Mouse (Mus musculus) heart, embryonic 12.5 days (tissue): ENCODE measurements around the gene Dnajc28. TPM values are rescaled to one million over a fixed set of nuclear protein-coding genes. Genes with fewer than 3 reads are reported as not detected.

ENCODE experiments used
- ATAC-seq: fragments of 200-750 bp; cut with Nextera tagmentation; 2 replicates; pipeline ENCODE4 v1.8.0; 2017; ENCODE audit warnings: moderate TSS enrichment, moderate library complexity; ENCODE audit not compliant: insufficient number of reproducible peaks, low FRiP score
- H3K27ac ChIP-seq: fragments of 300-500 bp; sonication (generic); 2 replicates; pipeline ENCODE4 v1.5.1; 2016; ENCODE audit warnings: mild to moderate bottlenecking, moderate library complexity; ENCODE audit not compliant: poor library complexity, severe bottlenecking
- H3K27me3 ChIP-seq: fragments of 300-500 bp; sonication (generic); replicated peaks from 2 replicates; pipeline ENCODE4 v1.6.1; 2016; ENCODE audit warnings: mild to moderate bottlenecking, moderate library complexity
- H3K36me3 ChIP-seq: fragments of 300-500 bp; sonication (generic); 2 replicates; pipeline ENCODE4 v1.6.1; 2016; ENCODE audit warnings: mild to moderate bottlenecking, moderate library complexity
- H3K4me1 ChIP-seq: fragments of 300-500 bp; sonication (generic); replicated peaks from 2 replicates; pipeline ENCODE4 v1.6.1; 2016; ENCODE audit warnings: mild to moderate bottlenecking
- H3K4me2 ChIP-seq: fragments of 300-500 bp; sonication (generic); 2 replicates; pipeline ENCODE4 v1.6.1; 2016; ENCODE audit warnings: mild to moderate bottlenecking, moderate library complexity
- H3K4me3 ChIP-seq: fragments of 300-500 bp; sonication (generic); 2 replicates; pipeline ENCODE4 v1.5.1; 2016; ENCODE audit warnings: mild to moderate bottlenecking
- H3K9ac ChIP-seq: fragments of 300-500 bp; sonication (generic); 2 replicates; pipeline ENCODE4 v1.6.1; 2016; ENCODE audit warnings: mild to moderate bottlenecking, moderate library complexity
- H3K9me3 ChIP-seq: fragments of 300-500 bp; sonication (generic); replicated peaks from 2 replicates; pipeline ENCODE4 v1.6.1; 2016; ENCODE audit warnings: mild to moderate bottlenecking, moderate library complexity
- WGBS: fragments of 180-500 bp; shearing (Covaris S2); methylation state at CpG from one replicate; pipeline ENCODE4 v1.1.7; 2016; 5-methylcytosine and 5-hydroxymethylcytosine counted together
- polyA plus RNA-seq: library from polyadenylated mRNA; unstranded; fragments of >200 nt; fragmentation: Nextera tagmentation; extraction: Ambion mirVana; gene quantifications from 2 replicates; pipeline ENCODE4 v1.2.1, GENCODE M21; 2016

Gene Dnajc28
- polyA plus RNA-seq, 1 experiment from 2014 or later, result 3.8 TPM

DNA sequence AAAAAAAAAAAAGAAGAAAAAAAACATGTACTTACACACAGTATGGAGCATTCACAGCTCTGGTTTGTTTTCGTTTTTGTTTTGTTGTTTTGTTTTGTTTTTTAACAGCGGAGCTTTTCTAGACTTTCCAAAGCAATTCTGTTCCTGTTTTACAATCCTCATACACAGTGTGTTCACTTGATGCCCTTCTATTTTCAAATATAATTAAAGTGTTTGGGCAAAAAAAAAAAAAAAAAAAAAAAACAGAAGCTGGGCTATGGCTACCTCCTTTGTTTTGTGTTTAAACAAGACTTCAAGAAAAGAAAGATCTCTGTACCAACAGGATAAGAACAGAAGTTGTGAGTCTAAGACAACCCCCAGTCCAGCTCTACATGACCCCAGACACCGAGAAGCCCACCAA is 30.1 kb downstream of the Dnajc28 start:
- Histone ChIP-seq H3K27me3 (no peaks in the 10 kb centered on the region), H3K9ac (no peak overlapping the region), H3K4me3 (no peak overlapping the region), H3K9me3 (no peaks in the 10 kb centered on the region), H3K36me3 (peaks cover 24% of the 10 kb centered on the region), H3K27ac (no peak overlapping the region), H3K4me1 (peaks cover 13% of the 10 kb centered on the region), H3K4me2 (no peak overlapping the region)
- no peak for ATAC-seq
- WGBS, result 74% methylated on average over 3 of the region's 3 CpGs

DNA sequence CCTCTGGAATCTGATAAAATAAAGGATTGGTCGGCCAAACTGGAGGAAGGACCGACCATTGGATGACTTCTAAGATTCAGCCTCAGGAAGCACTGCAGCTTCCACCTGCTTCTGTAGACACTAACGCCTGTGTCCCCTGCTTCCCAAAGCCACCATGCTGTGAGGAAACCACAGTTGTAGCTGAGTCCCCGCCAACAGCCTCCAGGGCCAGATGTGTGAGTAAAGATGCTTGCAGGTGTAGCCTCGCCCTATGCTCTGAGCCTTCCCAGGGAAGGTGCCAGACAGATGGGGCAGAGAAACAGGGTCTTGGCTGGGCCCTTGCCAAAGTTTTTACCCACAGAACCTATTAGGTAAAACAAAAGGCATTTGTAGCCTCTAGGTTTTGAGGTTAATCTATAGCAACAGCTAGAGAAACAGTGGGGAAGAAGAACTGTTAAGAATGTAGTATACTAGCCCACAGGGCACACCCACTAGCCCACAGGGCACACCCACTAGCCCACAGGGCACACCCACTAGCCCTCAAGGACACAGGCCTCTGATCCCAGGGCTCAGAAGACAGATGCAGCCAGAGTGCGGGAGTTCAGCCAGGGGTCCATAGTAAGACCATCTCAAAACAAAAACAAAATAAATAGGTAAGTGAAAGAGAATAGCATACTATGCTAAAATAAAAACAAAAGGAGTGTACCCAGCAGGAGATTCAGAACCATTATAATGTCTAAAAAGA is 30.9 kb downstream of the Dnajc28 start:
- Histone ChIP-seq H3K9me3 (no peaks in the 10 kb centered on the region), H3K27ac (no peak overlapping the region), H3K4me2 (no peak overlapping the region), H3K9ac (no peak overlapping the region), H3K27me3 (no peaks in the 10 kb centered on the region), H3K36me3 (peaks cover 26% of the 10 kb centered on the region), H3K4me1 (peaks cover 13% of the 10 kb centered on the region), H3K4me3 (no peak overlapping the region)
- no peak for ATAC-seq
- 60% methylated on average over 6 of the region's 6 CpGs for WGBS

DNA sequence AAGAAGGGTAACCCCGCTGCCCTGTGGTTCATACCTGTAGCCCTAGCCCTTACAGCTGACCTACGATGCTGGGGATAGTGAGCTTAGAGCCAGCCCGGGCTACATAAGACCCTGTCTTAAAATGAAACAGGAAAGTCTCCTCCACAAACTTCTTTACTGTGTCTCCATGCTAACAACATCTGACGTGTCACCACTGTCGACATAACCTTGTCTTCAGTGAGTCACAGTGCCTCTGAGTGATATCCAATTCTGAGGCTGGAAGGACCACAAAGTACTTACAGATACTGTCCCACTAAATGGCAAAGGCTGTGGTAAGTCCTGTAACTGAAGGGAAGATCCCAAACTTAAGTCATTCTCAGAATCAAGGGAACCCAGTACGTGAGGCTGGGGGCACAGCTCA is 32.6 kb downstream of the Dnajc28 start:
- Histone ChIP-seq H3K4me3 (no peak overlapping the region), H3K36me3 (peaks cover 37% of the 10 kb centered on the region), H3K27me3 (no peaks in the 10 kb centered on the region), H3K9me3 (no peaks in the 10 kb centered on the region), H3K4me2 (no peak overlapping the region), H3K9ac (no peak overlapping the region), H3K27ac (no peak overlapping the region), H3K4me1 (0 out of 2 replicates have a peak, but pooled peaks cover 3% of the 10 kb centered on the region)
- ATAC-seq, result no peak
- 80% methylated on average over 6 of the region's 6 CpGs for WGBS

DNA sequence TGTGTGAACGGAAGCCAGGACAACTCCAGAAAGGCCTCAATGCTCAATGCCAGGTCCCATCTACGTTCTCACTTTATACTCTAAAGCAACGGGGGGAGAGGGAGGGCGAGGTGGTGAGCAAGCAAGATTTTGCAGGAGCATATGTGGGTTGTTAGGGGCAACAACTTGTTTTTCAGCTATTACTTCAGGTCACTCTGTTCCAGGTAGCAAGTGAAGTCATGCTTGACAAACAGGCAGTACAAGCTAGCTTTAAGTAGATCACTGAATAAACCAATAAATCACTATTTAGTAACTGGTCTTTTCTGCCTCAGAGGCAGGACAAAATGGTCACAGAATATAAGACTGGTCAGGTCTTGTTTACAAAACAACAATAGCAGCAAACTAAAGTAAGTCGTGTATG is 33.2 kb downstream of the Dnajc28 start:
- Histone ChIP-seq H3K36me3 (peaks cover 43% of the 10 kb centered on the region), H3K4me2 (no peak overlapping the region), H3K9me3 (no peaks in the 10 kb centered on the region), H3K27ac (no peak overlapping the region), H3K27me3 (no peaks in the 10 kb centered on the region), H3K9ac (no peak overlapping the region), H3K4me3 (no peak overlapping the region), H3K4me1 (0 out of 2 replicates have a peak, but pooled peaks cover 3% of the 10 kb centered on the region)
- no peak for ATAC-seq
- 86% methylated on average over 5 of the region's 5 CpGs for WGBS

DNA sequence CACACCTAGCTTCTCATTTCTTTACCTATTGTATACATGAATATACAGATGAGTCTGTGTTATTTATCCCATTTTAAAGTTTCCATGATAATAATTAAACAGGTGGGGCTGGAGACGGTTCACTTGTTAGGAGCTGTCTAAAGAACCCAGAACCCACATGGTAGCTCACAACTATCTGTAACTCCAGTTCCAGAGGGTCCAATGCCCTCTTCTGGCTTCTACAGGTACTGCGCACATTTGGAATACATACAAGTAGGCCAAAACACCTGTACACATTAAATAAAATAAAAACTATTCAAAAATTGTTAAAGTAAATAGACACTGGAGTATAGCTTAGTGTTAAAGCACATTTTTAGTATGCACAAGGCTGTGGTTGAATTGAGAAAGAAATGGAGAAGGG is 36.5 kb downstream of the Dnajc28 start:
- Histone ChIP-seq H3K4me1 (no peaks in the 10 kb centered on the region), H3K4me3 (no peak overlapping the region), H3K27me3 (no peaks in the 10 kb centered on the region), H3K9ac (no peak overlapping the region), H3K4me2 (no peak overlapping the region), H3K36me3 (peaks cover 53% of the 10 kb centered on the region), H3K9me3 (no peaks in the 10 kb centered on the region), H3K27ac (no peak overlapping the region)
- WGBS, result 77% methylated on average over 2 of the region's 2 CpGs
- no peak for ATAC-seq

DNA sequence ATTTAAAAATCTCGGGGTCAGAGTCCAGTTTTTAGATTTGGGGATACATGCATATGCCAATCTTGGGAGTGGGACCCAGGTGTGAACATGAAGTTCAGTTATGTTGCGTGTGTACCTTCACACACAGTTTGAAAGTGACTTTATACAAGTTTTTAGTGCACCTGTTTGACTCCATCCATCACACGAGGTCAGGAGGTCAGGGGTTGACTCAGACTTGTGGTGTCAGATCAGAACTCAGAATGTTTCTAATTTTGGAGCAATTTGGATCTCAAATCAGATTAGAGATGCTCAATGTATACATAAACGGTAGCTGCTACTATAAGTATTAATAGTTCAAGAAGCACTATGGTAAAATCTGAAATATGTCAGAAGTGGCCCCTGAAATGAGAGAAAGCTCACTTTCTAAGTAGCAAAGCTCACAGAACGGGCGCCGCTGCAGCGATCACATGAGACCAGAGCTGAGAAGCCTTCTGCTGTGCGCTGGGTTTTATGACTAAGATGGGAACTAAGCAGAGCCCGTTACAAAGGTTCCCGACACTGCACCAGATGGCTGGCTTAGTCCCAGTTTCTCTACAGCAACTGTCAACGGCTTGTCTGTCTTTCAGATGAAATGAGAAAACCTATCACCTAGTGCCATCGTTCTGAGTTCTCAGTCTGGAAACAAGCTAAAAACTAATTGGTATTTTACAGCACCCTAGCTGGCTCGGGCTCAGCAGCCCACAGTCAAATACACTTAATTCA is 39.7 kb downstream of the Dnajc28 start:
- no peak overlapping the region for H3K4me3 ChIP-seq
- H3K9me3 ChIP-seq, result no peaks in the 10 kb centered on the region
- no peak overlapping the region for H3K9ac ChIP-seq
- no peak overlapping the region for H3K4me2 ChIP-seq
- H3K27ac ChIP-seq, result no peak overlapping the region
- peaks cover 41% of the 10 kb centered on the region for H3K36me3 ChIP-seq
- 78% methylated on average over 14 of the region's 14 CpGs for WGBS
- ATAC-seq, result no peak
- H3K27me3 ChIP-seq, result no peaks in the 10 kb centered on the region
- 0 out of 2 replicates have a peak, but pooled peaks cover 8% of the 10 kb centered on the region for H3K4me1 ChIP-seq

DNA sequence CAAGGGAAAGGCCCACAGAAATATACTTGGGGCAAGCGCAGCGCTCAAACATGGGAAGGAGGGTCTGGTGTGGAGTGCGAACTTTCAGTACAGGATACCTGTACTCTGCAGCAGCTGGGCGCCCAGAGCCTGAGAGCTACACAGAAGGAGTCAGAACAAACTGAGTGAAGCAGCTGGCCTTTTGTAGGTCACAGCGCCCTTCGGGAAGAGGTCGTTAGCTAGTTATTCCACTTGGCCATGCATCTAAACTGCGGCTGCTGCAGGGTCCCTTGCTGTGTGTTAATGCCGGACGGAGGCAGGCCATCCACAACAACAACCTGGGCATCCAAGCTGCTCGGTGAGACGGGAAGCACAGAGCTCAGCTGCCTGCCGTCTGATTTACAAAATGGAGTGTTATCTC is 43.7 kb downstream of the Dnajc28 start:
- H3K27ac ChIP-seq, result no peak overlapping the region
- no peaks in the 10 kb centered on the region for H3K9me3 ChIP-seq
- peaks cover 18% of the 10 kb centered on the region for H3K36me3 ChIP-seq
- no peaks in the 10 kb centered on the region for H3K27me3 ChIP-seq
- H3K4me2 ChIP-seq, result no peak overlapping the region
- no peak overlapping the region for H3K9ac ChIP-seq
- H3K4me3 ChIP-seq, result no peak overlapping the region
- 69% methylated on average over 13 of the region's 13 CpGs for WGBS
- H3K4me1 ChIP-seq, result 0 out of 2 replicates have a peak, but pooled peaks cover 8% of the 10 kb centered on the region
- ATAC-seq, result no peak

DNA sequence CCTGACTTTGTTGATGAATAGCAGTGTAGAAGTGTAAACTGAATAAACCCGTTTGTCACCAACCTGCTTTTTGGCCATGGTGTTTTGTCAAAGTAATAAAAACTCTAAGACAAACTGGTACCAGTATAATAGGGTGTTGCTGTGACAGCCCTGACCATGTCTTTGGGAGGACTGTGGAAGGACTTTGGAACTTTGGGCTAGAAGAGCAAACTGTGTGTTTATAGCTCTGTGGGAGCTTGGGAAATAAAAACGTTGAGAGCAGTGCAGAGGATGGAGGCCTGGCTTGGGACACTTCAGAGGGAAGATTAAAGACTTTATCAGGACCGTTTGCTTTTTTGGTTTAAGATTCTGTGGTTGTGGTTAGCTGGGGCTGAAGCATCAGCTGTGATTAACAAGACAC is 47.7 kb downstream of the Dnajc28 start:
- H3K27ac ChIP-seq, result no peak overlapping the region
- no peak overlapping the region for H3K9ac ChIP-seq
- H3K36me3 ChIP-seq, result peaks cover 9% of the 10 kb centered on the region
- no peak overlapping the region for H3K4me2 ChIP-seq
- H3K4me3 ChIP-seq, result no peak overlapping the region
- 0 out of 2 replicates have a peak, but pooled peaks cover 10% of the 10 kb centered on the region for H3K4me1 ChIP-seq
- WGBS, result 51% methylated on average over 3 of the region's 3 CpGs
- H3K9me3 ChIP-seq, result no peaks in the 10 kb centered on the region
- no peaks in the 10 kb centered on the region for H3K27me3 ChIP-seq
- ATAC-seq, result no peak

DNA sequence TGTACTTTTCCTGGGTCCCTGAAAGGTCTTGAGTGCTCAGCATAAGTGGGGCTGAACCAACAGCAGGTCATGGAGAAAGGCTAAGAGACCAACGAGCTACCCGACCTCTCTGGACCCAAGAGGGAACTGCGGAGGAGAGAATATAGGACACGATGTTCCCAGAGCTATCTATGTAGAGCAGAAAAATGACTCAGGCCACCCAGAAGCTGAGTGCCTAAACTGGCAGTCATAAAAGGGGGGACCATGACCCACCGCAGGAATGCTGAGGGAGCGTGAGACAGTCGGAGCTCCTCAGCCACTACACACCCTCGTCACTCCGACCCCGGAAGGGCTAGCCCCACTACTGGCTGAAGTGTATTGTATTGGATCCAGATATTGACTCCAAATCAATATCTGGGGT is 49.9 kb downstream of the Dnajc28 start:
- no peaks in the 10 kb centered on the region for H3K9me3 ChIP-seq
- H3K27me3 ChIP-seq, result no peaks in the 10 kb centered on the region
- H3K4me1 ChIP-seq, result 0 out of 2 replicates have a peak, but pooled peaks cover 6% of the 10 kb centered on the region
- ATAC-seq, result no peak
- H3K4me2 ChIP-seq, result no peak overlapping the region
- 87% methylated on average over 10 of the region's 10 CpGs for WGBS
- no peak overlapping the region for H3K9ac ChIP-seq
- peaks cover 7% of the 10 kb centered on the region for H3K36me3 ChIP-seq
- no peak overlapping the region for H3K27ac ChIP-seq
- no peak overlapping the region for H3K4me3 ChIP-seq

DNA sequence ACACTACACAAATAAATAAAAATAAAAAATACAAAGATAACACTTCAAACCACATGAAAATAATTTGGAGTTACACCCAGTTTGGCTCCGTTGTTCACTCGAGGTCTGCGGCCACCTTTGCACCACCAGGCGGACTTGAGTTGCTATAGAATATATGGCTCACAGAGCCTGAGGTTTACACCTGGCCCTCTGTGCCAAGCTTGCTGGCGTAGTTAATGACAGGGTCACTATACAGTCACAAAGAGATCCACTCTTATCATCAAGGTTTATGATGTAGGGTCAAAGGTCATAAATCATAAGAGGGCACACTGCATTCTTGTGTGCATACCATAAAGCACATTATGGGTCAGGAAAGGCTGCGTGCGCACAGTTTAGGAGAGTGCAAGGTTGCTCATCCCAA is 52.8 kb downstream of the Dnajc28 start:
- no peak for ATAC-seq
- no peak overlapping the region for H3K27ac ChIP-seq

DNA sequence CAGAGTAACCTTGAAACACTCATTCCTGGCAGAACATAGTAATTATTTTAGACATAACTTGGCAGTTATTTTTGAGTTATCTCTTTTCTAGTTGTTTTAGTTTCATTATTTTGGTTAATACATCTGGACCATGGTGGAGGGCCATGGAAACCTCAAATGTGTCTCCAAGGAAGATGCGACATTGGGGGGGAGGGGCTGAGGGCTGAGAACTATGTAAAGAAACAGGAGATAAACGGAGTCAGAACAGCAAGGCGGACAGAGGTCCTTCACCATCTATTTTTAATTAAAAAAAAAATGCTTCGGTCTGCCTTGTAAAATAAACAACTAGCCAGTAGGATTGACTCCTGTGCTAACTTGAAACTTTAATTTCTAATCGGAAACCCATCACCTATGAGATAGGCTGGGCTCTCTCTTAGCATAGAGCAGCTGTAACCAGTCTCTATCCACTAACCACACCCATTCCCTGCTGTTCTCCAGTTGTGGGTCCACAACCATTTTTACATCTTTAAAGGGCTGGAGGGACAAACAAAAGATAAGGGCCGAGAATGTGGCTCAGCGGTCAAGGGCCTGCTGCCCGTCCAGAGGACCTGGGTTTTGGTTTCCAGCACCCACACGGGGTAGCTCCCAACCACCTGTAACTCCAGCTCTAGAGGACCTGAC is 53.4 kb downstream of the Dnajc28 start:
- Histone ChIP-seq H3K4me1 (0 out of 2 replicates have a peak, but pooled peaks cover 6% of the 10 kb centered on the region), H3K4me2 (no peak overlapping the region), H3K27ac (no peak overlapping the region), H3K4me3 (no peak overlapping the region), H3K27me3 (no peaks in the 10 kb centered on the region), H3K9ac (no peak overlapping the region), H3K9me3 (no peaks in the 10 kb centered on the region), H3K36me3 (peaks cover 36% of the 10 kb centered on the region)
- ATAC-seq, result no peak
- WGBS, result 52% methylated on average over 9 of the region's 9 CpGs

More for the DNA sequence above, 52.8 kb downstream of the Dnajc28 start:
- peaks cover 33% of the 10 kb centered on the region for H3K36me3 ChIP-seq
- no peaks in the 10 kb centered on the region for H3K27me3 ChIP-seq
- WGBS, result 82% methylated on average over 7 of the region's 7 CpGs
- H3K9me3 ChIP-seq, result no peaks in the 10 kb centered on the region
- H3K4me3 ChIP-seq, result no peak overlapping the region
- H3K9ac ChIP-seq, result no peak overlapping the region
- H3K4me1 ChIP-seq, result 0 out of 2 replicates have a peak, but pooled peaks cover 6% of the 10 kb centered on the region
- no peak overlapping the region for H3K4me2 ChIP-seq
